Mouse (Mus musculus): ENCODE measurements at regions not wholly inside any gene's neighbourhood (a gene's known extent, or its start where the extent isn't known, plus 50 kb on each side); places are given as distances from the start of the nearest gene placed in this dataset.

DNA sequence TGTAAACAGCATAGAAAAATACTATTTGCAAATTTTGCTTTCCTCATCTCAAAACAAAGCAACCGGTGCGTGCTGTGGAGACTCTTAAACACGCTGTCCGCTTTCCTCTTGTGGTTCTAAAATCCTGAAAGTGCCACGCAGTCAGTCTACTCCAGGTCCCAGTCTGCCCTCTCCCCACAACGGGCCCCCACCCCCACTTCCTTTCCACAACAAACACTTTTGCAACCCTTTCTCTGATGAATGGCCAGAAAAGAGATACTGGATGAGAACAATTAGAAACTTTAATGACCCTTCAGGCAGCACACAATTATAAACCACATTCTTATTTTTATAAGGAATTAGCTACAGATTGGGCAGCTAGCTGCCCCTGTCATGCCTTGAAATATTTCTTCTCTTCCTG is 111.1 kb upstream of the Ubash3b start:
- Histone ChIP-seq H3K9me3 (no peaks in the 10 kb centered on the region), H3K36me3 (no peaks in the 10 kb centered on the region), H3K4me1 (peaks cover 15% of the 10 kb centered on the region), H3K27me3 (no peaks in the 10 kb centered on the region), H3K4me3 (peak overlapping the region; percentile 37), H3K9ac (peak overlapping the region; percentile 43; the same call in 1 of the 2 replicates), H3K4me2 (replicated peaks) (peak overlapping the region; percentile 71), H3K27ac (peak overlapping the region; percentile 89)
- no peak for ATAC-seq (ENCODE audit: low FRiP score, low read depth)
- 12% methylated on average over 6 of the region's 6 CpGs for WGBS

DNA sequence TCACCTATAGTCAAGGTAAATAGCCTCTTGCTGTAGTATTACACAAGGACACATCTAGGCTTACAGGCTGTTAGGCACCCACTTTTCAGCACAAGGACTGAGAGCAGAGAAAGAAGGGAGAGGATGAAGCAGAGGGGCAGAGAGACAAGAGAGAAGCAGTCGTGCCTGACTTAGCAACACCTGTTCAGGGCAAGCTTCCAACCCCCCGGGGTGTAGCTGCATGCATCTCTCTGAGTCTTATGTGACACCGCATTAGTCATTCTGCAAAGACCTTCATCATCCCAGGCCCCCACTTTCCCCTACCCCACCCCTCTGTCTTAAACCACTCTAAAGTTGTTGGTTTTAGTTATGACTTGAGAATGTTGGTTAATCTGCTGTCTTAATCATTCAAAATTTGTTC is 106.6 kb upstream of the Ubash3b start:
- H3K4me2 ChIP-seq (replicated peaks) = no peak overlapping the region
- 31% methylated on average over 3 of the region's 3 CpGs for WGBS
- H3K4me3 ChIP-seq = no peak overlapping the region
- H3K4me1 ChIP-seq = peaks cover 13% of the 10 kb centered on the region; the same call in 1 of the 2 replicates
- no peak overlapping the region for H3K27ac ChIP-seq
- no peaks in the 10 kb centered on the region for H3K36me3 ChIP-seq
- H3K9me3 ChIP-seq = no peaks in the 10 kb centered on the region
- no peak for ATAC-seq (ENCODE audit: low FRiP score, low read depth)
- no peaks in the 10 kb centered on the region for H3K27me3 ChIP-seq
- no peak overlapping the region for H3K9ac ChIP-seq

DNA sequence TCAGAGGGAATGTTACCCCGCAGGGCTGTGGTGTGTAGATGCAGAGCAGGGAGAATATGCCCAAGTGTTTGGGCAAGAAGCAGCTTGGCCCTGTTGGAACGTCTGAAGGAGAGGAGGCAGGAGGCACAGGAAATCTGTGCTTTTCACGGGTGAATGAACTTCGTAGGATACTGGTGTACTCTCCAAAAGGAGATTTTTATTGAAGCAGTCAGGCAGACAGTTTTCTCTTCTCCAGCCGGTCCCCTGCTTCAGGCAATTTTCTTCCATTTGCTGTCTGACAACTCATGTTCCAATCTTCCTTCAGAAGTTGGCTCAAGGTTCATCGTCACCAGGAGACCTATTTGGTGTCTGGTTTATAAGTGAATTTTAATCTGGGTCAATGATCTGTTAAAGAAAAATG is 103.0 kb upstream of the Ubash3b start:
- Histone ChIP-seq H3K4me3 (no peak overlapping the region), H3K4me2 (replicated peaks) (no peak overlapping the region), H3K9me3 (no peaks in the 10 kb centered on the region), H3K27me3 (no peaks in the 10 kb centered on the region), H3K36me3 (no peaks in the 10 kb centered on the region), H3K4me1 (peaks cover 8% of the 10 kb centered on the region; the same call in 1 of the 2 replicates), H3K9ac (no peak overlapping the region), H3K27ac (no peak overlapping the region)
- 52% methylated on average over 6 of the region's 6 CpGs for WGBS
- no peak for ATAC-seq (ENCODE audit: low FRiP score, low read depth)

DNA sequence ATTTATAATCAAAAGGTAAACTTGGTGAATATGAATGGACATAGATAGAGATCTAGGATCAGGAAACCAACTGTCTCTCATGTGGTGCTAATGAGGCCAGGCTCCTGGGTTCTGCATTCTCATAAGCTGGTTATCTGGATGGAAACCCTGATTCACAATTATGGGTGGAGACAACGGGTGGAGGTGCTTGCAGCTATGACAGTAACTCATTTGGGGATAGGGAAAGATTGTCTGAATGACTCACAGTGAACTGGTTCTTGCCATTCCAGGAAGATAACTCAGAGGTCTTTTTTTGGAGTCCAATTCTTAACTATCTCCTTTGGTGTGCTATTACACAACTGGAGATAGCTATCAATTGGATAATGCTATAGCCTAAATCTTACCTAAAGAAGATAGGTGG is 95.7 kb upstream of the Ubash3b start:
- ATAC-seq (ENCODE audit: low FRiP score, low read depth) = no peak
- 82% methylated on average over 1 of the region's 1 CpGs for WGBS
- no peaks in the 10 kb centered on the region for H3K4me1 ChIP-seq

DNA sequence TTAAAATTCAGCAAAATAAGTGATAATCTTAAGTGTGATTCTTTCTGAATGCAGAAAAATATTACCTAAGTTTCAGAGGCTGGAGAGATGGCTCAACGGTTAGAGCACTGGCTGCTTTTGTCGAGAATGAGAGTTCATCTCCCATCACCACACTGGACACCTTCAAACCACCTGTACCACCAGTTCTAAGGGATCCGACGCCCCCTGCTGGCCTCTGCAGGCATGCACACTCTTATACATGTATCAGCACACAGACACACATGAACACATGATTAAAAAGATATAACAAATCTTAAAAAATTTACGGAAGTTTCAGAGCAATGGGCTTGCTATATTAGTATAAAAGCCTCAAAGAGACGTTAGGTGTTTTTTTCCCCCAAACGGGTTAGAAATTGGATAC is 80.9 kb upstream of the Ubash3b start:
- H3K27ac ChIP-seq = no peak overlapping the region
- H3K36me3 ChIP-seq = no peaks in the 10 kb centered on the region
- peaks cover 15% of the 10 kb centered on the region for H3K4me1 ChIP-seq
- no peaks in the 10 kb centered on the region for H3K9me3 ChIP-seq
- no peak for ATAC-seq (ENCODE audit: low FRiP score, low read depth)
- no peak overlapping the region for H3K9ac ChIP-seq
- no peak overlapping the region for H3K4me3 ChIP-seq
- no peak overlapping the region for H3K4me2 ChIP-seq (replicated peaks)
- 80% methylated on average over 7 of the region's 7 CpGs for WGBS
- no peaks in the 10 kb centered on the region for H3K27me3 ChIP-seq

More for the DNA sequence above, 95.7 kb upstream of the Ubash3b start:
- no peak overlapping the region for H3K4me3 ChIP-seq
- H3K27ac ChIP-seq = no peak overlapping the region
- no peak overlapping the region for H3K4me2 ChIP-seq (replicated peaks)
- no peaks in the 10 kb centered on the region for H3K9me3 ChIP-seq
- no peak overlapping the region for H3K9ac ChIP-seq
- no peaks in the 10 kb centered on the region for H3K27me3 ChIP-seq
- H3K36me3 ChIP-seq = no peaks in the 10 kb centered on the region

DNA sequence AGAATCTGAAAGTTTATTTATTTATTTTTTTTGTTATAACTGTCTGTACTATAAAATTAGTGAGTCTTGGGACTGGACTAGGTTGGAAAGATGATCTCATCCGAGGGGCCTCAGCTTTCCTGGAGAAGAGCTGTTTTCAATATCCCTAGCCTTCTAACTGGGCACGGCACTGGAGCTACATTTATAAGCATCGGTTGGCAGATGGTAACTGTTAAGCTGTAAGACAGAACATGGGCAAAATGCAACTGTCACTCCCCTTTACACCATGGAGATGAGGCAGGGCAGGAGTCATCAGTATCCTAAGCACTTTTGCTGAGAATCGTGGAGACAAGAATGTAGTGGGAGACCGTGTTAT is 77.6 kb upstream of the Ubash3b start:
- ATAC-seq (ENCODE audit: low FRiP score, low read depth) = peak; percentile 71
- Histone ChIP-seq H3K36me3 (no peaks in the 10 kb centered on the region), H3K27me3 (no peaks in the 10 kb centered on the region), H3K9me3 (no peaks in the 10 kb centered on the region), H3K9ac (no peak overlapping the region), H3K27ac (peak overlapping the region; percentile 40; the same call in 1 of the 2 replicates), H3K4me3 (no peak overlapping the region), H3K4me1 (peaks cover 15% of the 10 kb centered on the region), H3K4me2 (replicated peaks) (no peak overlapping the region)
- 64% methylated on average over 5 of the region's 5 CpGs for WGBS

DNA sequence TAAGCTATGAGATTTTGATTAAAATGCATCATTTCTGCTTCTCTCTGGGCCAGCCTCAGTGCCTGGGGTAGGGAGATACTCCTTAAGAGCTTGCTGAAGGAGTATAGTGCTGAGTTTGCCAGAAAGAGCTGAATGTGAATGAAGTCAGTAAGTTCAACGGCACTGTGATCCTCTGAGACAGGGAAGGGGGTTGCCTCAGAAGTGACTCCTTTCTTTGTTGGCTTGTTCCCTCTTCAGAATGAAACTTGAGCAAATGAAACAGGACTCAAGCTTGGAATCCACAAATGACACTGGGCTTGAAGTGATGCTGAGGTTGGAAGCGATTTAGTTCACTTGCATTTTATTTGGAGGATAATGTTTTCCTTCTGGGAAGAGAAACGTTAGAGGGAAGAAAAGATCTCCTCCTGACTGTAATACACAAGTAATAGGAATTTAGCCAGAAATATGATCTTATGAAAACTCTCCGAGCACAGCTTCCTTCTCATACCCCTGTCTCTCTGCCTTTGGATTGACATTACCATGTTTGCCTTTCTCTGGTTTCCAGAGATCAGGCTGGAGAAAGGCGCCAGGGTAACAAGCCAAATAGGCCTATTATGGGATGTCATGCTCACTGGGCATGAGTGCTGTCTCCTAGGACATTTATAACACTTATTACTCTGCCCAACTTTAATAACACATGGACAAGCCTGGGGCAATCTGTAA is 77.0 kb upstream of the Ubash3b start:
- H3K27me3 ChIP-seq = no peaks in the 10 kb centered on the region
- ATAC-seq (ENCODE audit: low FRiP score, low read depth) = peak; percentile 54; the same call in 1 of the 2 replicates
- H3K27ac ChIP-seq = peak overlapping the region; percentile 40; the same call in 1 of the 2 replicates
- no peak overlapping the region for H3K4me3 ChIP-seq
- H3K9me3 ChIP-seq = no peaks in the 10 kb centered on the region
- peaks cover 15% of the 10 kb centered on the region for H3K4me1 ChIP-seq
- 45% methylated on average over 5 of the region's 5 CpGs for WGBS
- H3K36me3 ChIP-seq = no peaks in the 10 kb centered on the region
- no peak overlapping the region for H3K9ac ChIP-seq
- no peak overlapping the region for H3K4me2 ChIP-seq (replicated peaks)

DNA sequence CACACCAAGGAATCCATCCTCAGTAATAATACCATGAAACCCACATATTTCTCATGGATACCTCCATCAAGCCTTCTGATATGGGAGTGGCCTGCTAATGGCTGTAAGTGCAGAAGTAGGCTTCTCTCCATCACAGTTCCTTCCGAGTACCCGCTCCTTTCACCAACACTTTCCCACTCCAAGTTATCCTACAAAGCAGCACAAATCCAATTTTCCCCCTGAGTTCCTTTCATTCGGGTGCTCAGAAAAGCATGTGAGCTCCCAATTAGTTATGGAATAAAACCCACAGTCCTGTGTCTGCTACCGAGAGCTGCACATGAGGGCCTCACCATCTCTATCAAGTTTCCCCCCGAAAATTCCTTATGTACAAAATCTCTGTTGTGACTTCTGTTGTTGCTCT is 75.8 kb upstream of the Ubash3b start:
- 92% methylated on average over 5 of the region's 5 CpGs for WGBS
- ATAC-seq (ENCODE audit: low FRiP score, low read depth) = no peak
- Histone ChIP-seq H3K36me3 (no peaks in the 10 kb centered on the region), H3K9me3 (no peaks in the 10 kb centered on the region), H3K4me3 (no peak overlapping the region), H3K9ac (no peak overlapping the region), H3K4me1 (peaks cover 15% of the 10 kb centered on the region), H3K27me3 (no peaks in the 10 kb centered on the region), H3K27ac (no peak overlapping the region), H3K4me2 (replicated peaks) (no peak overlapping the region)

DNA sequence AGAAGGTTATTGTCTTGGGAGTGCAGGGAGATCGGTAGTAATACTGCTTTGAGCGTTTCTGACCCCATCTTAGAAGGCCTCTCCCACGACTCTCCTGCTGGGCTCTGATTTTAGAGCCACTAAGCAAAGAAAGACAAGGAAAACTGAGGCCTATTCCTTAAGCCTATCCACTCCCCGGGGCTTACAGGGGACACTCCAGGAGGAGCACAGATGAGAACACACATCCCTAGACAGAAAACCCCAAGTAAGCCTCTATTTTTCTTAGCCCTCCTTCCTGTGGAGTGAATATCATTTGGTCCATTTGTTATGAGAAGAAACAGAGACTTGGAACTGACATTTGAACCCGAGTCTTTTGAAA is 67.7 kb upstream of the Ubash3b start:
- peak overlapping the region; percentile 65 for H3K4me2 ChIP-seq (replicated peaks)
- H3K9ac ChIP-seq = peak overlapping the region; percentile 65
- peak overlapping the region; percentile 94 for H3K27ac ChIP-seq
- H3K9me3 ChIP-seq = no peaks in the 10 kb centered on the region
- WGBS = 6% methylated on average over 5 of the region's 5 CpGs
- no peaks in the 10 kb centered on the region for H3K27me3 ChIP-seq
- peak overlapping the region; percentile 43 for H3K4me3 ChIP-seq
- no peak for ATAC-seq (ENCODE audit: low FRiP score, low read depth)
- H3K4me1 ChIP-seq = peaks cover 26% of the 10 kb centered on the region
- H3K36me3 ChIP-seq = no peaks in the 10 kb centered on the region

DNA sequence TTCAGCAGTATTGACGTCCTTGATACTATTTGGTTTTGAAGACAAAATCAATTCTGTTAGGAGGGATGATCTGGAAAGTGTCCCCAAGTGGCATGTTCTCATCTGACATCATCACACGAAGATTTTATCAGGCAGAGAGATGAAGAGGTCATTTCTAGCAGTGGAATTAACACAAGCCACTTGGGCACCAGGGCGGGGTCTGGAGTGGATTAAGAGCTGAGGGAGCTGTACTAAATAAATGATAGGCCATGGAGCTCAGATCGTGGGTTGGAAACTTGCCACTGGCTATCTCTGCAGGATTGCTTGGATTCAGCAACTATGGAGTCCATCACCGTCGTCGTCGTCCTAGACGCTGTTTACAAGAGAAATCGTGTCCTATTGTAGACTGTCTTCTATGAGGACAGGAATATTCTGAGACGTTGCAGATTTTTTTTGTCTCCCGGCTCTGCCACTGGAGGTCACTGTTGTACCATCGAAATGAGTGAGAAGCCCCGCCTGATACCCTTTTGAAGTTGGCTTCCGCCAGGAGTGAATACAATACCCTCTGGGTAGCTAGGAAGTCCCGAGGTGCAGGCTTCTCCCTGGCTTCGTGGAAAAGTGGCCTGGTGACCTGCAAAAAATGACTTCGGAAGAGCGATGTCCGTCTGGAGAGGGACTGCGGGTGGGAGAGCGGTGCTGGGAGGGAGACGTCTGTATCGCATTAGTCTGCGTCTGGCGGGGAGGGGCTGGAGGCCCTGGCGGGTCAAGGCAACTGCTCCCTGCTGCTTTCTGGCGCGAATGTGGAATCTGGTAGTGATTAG is 67.1 kb upstream of the Ubash3b start:
- Histone ChIP-seq H3K4me2 (replicated peaks) (peak overlapping the region; percentile 65), H3K4me1 (peaks cover 32% of the 10 kb centered on the region), H3K9ac (peak overlapping the region; percentile 65), H3K27ac (peak overlapping the region; percentile 94), H3K27me3 (no peaks in the 10 kb centered on the region), H3K36me3 (no peaks in the 10 kb centered on the region), H3K9me3 (no peaks in the 10 kb centered on the region), H3K4me3 (peak overlapping the region; percentile 43)
- peak; percentile 93 for ATAC-seq (ENCODE audit: low FRiP score, low read depth)
- 4% methylated on average over 29 of the region's 29 CpGs for WGBS

DNA sequence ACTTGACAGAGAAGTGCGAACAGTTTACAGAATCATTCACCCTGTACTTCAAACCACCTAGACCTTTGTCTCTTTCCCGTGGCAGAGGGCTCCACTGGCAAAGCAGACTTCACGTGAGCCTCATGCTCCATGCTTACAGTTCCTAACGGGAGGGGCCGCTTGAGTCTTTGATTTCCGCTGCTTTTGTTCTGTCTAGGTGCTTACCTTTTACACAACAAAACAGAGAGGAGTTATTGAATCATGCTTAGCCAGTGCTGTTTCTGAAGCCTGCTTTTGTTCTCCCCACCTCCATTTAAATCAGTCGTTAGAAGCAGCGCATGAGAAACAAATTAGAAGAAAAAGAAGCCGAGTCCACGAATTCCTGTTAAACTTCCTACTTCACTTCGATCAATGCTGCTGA is 61.9 kb upstream of the Ubash3b start:
- Histone ChIP-seq H3K4me2 (replicated peaks) (0 out of 2 replicates have a peak overlapping the region, but pooled peaks have one; percentile 11), H3K9ac (0 out of 2 replicates have a peak overlapping the region, but pooled peaks have one; percentile 3)

DNA sequence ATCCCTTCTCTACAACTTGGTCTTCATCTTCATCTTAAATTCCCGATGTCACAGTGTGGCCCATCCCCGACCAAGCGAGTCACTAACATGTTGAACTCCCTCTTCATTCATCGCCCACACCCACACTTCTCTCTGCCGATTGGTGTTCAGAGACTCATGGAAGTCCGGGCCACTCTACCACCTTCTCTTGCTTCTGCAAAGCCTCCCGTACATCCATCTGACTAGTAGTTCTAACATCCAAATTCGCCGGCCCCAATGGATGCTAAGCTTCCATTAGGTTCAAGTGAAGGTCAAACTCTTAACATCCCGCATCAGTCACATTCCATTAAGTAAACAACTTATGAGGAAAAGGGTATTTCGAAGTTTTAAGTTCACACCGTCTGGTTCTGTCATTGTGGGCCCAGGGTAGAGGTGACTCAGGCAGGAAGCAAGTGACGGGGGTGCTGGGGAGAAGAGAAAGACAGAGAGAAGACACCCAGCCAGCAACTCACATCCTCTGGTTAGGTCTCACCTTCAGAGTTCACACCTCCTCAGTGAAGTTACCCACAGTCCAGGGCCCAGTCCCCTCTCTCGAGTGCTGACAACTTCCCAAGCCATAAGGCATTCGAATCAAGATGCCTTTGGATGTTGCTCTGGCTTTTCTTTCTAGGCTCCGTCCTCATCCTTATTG is 61.0 kb upstream of the Ubash3b start:
- Histone ChIP-seq H3K4me3 (no peak overlapping the region), H3K27ac (no peak overlapping the region), H3K9ac (no peak overlapping the region), H3K9me3 (no peaks in the 10 kb centered on the region), H3K36me3 (no peaks in the 10 kb centered on the region), H3K4me2 (replicated peaks) (no peak overlapping the region), H3K27me3 (no peaks in the 10 kb centered on the region), H3K4me1 (peaks cover 22% of the 10 kb centered on the region)
- 85% methylated on average over 16 of the region's 16 CpGs for WGBS
- ATAC-seq (ENCODE audit: low FRiP score, low read depth) = no peak

More for the DNA sequence above, 61.9 kb upstream of the Ubash3b start:
- Histone ChIP-seq H3K4me3 (no peak overlapping the region), H3K4me1 (peaks cover 26% of the 10 kb centered on the region), H3K9me3 (no peaks in the 10 kb centered on the region), H3K27me3 (no peaks in the 10 kb centered on the region), H3K27ac (peak overlapping the region; percentile 76), H3K36me3 (no peaks in the 10 kb centered on the region)
- no peak for ATAC-seq (ENCODE audit: low FRiP score, low read depth)
- WGBS = 36% methylated on average over 11 of the region's 11 CpGs
